Comparison of ENCODE assay signal across 11 mouse cellular contexts in the genomic region with DNA sequence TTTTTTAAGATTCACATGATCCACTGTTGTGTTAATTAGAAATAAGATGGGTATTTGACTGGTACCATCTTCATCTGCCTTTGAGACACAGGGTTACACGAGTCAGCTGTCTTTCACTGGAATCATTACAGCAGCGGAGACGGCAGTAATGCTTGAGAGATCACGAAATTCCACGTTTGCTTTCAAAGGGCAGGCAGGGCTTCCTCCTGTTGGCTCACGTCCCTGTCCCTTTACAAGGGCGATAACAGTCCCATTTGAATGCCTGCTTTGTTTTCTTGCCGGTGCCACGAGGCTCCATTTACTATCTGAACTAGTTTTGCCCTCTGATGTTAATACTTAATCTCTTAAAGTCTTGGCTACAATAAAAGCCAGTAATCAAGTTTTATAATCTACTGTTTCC.
DNase-seq lines count a peak whose midpoint lies in the region; TF ChIP-seq lines count a peak whose summit lies in the region.
"Had no signal": no experiment of that assay in that cellular context is flagged by ENCODE, and none has a peak within 500 bp of the region (broad histone marks: within the 10 kb centered on the region; RNA-seq: fewer than 3 reads in every experiment).

No protein-coding gene starts in this region.

- no peak overlapping the region for H3K4me3 ChIP-seq in kidney, adult 2 months (ENCODE audit: insufficient read depth, low read depth, low read length)
- no peak overlapping the region for H3K4me3 ChIP-seq in gastrocnemius, adult 2 months

- DNase-seq in cerebellum, postnatal 10 days, result peak; percentile 30 to 44
- no peak for DNase-seq in cerebellum, adult 11 months
- peak; percentile 38 for DNase-seq in kidney, adult 2 months
- DNase-seq in kidney, postnatal 14 days, result no peak
- DNase-seq in brain, adult 2 months (ENCODE audit: low read depth, low spot score), result peak; percentile 39
- peak; percentile 83 for DNase-seq in large intestine, adult 2 months (ENCODE audit: low read depth, low spot score)
- DNase-seq in gastrocnemius, adult 2 months, result no peak
- no peak for DNase-seq in right cerebral cortex, postnatal 36 days (ENCODE audit: low spot score in 2 of 2)
- DNase-seq: adrenal gland, adult 8-10 months; gastrocnemius, postnatal 14 days had no signal

- H3K4me1 ChIP-seq in kidney, adult 2 months (ENCODE audit: control insufficient read depth, insufficient read depth, low read length), result no peaks in the 10 kb centered on the region; the same call in 1 of the 2 replicates

- no peak for TF ChIP-seq POLR2A in kidney, adult 2 months (IDR thresholded peaks at IDR 0.05; ENCODE audit: low read depth, low read length)

- WGBS in kidney, adult 2 months, result 23% methylated on average over 9 of the region's 9 CpGs
- WGBS in large intestine, adult 2 months, result 24% methylated on average over 9 of the region's 9 CpGs

- no peaks in the 10 kb centered on the region for H3K27me3 ChIP-seq in kidney, adult 2 months (replicated peaks; ENCODE audit: control insufficient read depth, insufficient read depth, low read length)

- no peak for TF ChIP-seq CTCF in kidney, adult 2 months (conservative IDR thresholded peaks at IDR 0.05; ENCODE audit: insufficient read depth, insufficient read length, low read depth, low read length)
- no peak for TF ChIP-seq CTCF in gastrocnemius, adult 2 months (IDR thresholded peaks at IDR 0.05)

- no peak overlapping the region for H3K27ac ChIP-seq in kidney, adult 2 months (ENCODE audit: insufficient read depth, low read depth, low read length)
- H3K27ac ChIP-seq in gastrocnemius, adult 2 months, result no peak overlapping the region
- H3K27ac ChIP-seq: hindbrain, embryonic 14.5 days had no signal

- intact Hi-C loops in gastrocnemius, adult 2 months (cut with DNase I), result no loop called here

- no peaks in the 10 kb centered on the region for H3K36me3 ChIP-seq in kidney, adult 2 months (ENCODE audit: control insufficient read depth, insufficient read depth, low read length)

Comparison
In these comparisons a context has a peak if more than half of its experiments do, and no peak if none do; other contexts are left out.
1. DNase-seq: peak in cerebellum, postnatal 10 days (2 of 2), kidney, adult 2 months (single experiment), brain, adult 2 months (single experiment) and large intestine, adult 2 months (single experiment); none in cerebellum, adult 11 months (single experiment), kidney, postnatal 14 days (single experiment), gastrocnemius, adult 2 months (single experiment) and right cerebral cortex, postnatal 36 days (0 of 2).